Mouse (Mus musculus) heart, embryonic 11.5 days (tissue): Measurements from ENCODE around the gene Ghrl. TPM values are rescaled to one million over a fixed set of nuclear protein-coding genes. Genes with fewer than 3 reads are reported as not detected.

Experiments used
- ATAC-seq: fragments of 200-750 bp; cut with Nextera tagmentation; replicated peaks from 2 replicates; pipeline ENCODE4 v1.8.0; 2017; ENCODE audit warnings: moderate library complexity; ENCODE audit not compliant: insufficient number of reproducible peaks, low FRiP score, low TSS enrichment
- H3K27ac ChIP-seq: fragments of 300-500 bp; sonication (generic); 2 replicates; pipeline ENCODE4 v1.5.1; 2014; ENCODE audit warnings: mild to moderate bottlenecking, low read depth, low read length
- H3K27me3 ChIP-seq: fragments of 300-500 bp; sonication (generic); 2 replicates; pipeline ENCODE4 v1.6.1; 2014; ENCODE audit warnings: mild to moderate bottlenecking, low read length, mixed read lengths; ENCODE audit not compliant: control insufficient read depth, insufficient read depth
- H3K36me3 ChIP-seq: fragments of 300-500 bp; sonication (generic); 2 replicates; pipeline ENCODE4 v1.6.1; 2014; ENCODE audit warnings: mild to moderate bottlenecking, low read length, moderate library complexity, mixed read lengths; ENCODE audit not compliant: control insufficient read depth, insufficient read depth
- H3K4me1 ChIP-seq: fragments of 300-500 bp; sonication (generic); 2 replicates; pipeline ENCODE4 v1.6.1; 2014; ENCODE audit warnings: low read length; ENCODE audit not compliant: control insufficient read depth, insufficient read depth
- H3K4me2 ChIP-seq: fragments of 300-500 bp; sonication (generic); 2 replicates; pipeline ENCODE4 v1.6.1; 2014; ENCODE audit warnings: mild to moderate bottlenecking, moderate library complexity
- H3K4me3 ChIP-seq: fragments of 300-500 bp; sonication (generic); 2 replicates; pipeline ENCODE4 v1.5.1; 2014; ENCODE audit warnings: low read depth, low read length
- H3K9ac ChIP-seq: fragments of 300-500 bp; sonication (generic); 2 replicates; pipeline ENCODE4 v1.6.1; 2014; ENCODE audit warnings: mild to moderate bottlenecking, low read depth, low read length, moderate library complexity
- H3K9me3 ChIP-seq: fragments of 300-500 bp; sonication (generic); replicated peaks from 2 replicates; pipeline ENCODE4 v1.6.1; 2016; ENCODE audit warnings: low read length; ENCODE audit not compliant: control insufficient read depth
- WGBS: fragments of 180-500 bp; shearing (Covaris S2); extraction: QIAGEN DNeasy Blood & Tissue Kit; methylation state at CpG from one replicate; pipeline ENCODE4 v1.1.7; 2014; ENCODE audit not compliant: insufficient replicate concordance; 5-methylcytosine and 5-hydroxymethylcytosine counted together
- polyA plus RNA-seq: library from polyadenylated mRNA; unstranded; fragments of >200 nt; fragmentation: Nextera tagmentation; extraction: Ambion mirVana; gene quantifications from 2 replicates; pipeline ENCODE4 v1.2.1, GENCODE M21; 2014

The Ghrl gene
- polyA plus RNA-seq, 1 experiment from 2014 or later: 0.69 TPM

DNA sequence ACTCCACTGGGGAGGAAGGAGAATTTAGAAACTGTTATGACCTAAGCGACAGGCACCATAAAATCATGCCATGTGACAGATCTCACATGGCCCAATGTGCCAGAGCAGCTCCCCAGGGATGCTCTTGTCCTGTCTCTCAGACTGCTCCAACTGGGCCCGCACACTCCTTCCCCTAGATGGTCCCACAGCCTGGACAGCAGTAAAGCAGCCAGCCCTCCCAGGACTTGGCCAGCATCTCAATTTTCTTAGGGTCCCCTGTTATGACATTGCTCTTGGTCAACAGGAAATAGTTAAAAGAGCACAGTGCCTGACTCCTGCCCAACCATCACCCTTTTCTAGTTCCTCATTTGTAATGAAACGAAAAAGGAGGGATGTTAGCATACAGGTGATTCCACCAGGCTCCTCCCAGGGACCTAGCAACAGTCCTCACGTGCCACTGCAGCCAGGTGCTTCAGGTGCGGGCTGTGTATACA lies 27.0 kb downstream of the Ghrl start:
- ATAC-seq: no peak
- no peak overlapping the region for H3K9ac ChIP-seq
- peak overlapping the region; percentile 43 for H3K4me2 ChIP-seq
- no peak overlapping the region for H3K4me3 ChIP-seq
- no peaks in the 10 kb centered on the region for H3K9me3 ChIP-seq
- H3K4me1 ChIP-seq: peaks cover 34% of the 10 kb centered on the region
- H3K27ac ChIP-seq: no peak overlapping the region
- no peaks in the 10 kb centered on the region for H3K36me3 ChIP-seq
- H3K27me3 ChIP-seq: no peaks in the 10 kb centered on the region
- 76% methylated on average over 5 of the region's 5 CpGs for WGBS

DNA sequence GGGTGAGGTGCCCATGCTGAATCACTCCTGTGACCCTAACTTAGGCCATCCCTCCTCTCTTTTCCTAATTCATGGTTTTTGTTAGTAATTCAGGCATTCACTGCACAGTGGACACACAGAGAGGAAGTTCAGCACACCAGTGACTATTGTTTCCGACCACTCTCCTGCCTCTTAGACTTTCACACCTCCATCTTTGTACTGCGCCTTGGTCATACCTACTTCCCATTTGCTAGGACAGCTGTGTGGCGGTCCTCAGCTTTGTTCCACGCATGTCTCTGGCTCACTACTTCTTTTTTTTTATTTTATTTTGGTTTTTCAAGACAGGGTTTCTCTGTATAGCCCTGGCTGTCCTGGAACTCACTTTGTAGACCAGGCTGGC lies 28.6 kb downstream of the Ghrl start:
- peak overlapping the region; percentile 71 for H3K9ac ChIP-seq
- 55% methylated on average over 4 of the region's 4 CpGs for WGBS
- peak overlapping the region; percentile 28; the same call in 1 of the 2 replicates for H3K4me3 ChIP-seq
- peak overlapping the region; percentile 95 for H3K27ac ChIP-seq
- peaks cover 42% of the 10 kb centered on the region for H3K4me1 ChIP-seq
- H3K4me2 ChIP-seq: peak overlapping the region; percentile 66
- no peaks in the 10 kb centered on the region for H3K36me3 ChIP-seq
- no peaks in the 10 kb centered on the region for H3K9me3 ChIP-seq
- no peaks in the 10 kb centered on the region for H3K27me3 ChIP-seq
- peak; percentile 5; the same call in 1 of the 2 replicates for ATAC-seq

DNA sequence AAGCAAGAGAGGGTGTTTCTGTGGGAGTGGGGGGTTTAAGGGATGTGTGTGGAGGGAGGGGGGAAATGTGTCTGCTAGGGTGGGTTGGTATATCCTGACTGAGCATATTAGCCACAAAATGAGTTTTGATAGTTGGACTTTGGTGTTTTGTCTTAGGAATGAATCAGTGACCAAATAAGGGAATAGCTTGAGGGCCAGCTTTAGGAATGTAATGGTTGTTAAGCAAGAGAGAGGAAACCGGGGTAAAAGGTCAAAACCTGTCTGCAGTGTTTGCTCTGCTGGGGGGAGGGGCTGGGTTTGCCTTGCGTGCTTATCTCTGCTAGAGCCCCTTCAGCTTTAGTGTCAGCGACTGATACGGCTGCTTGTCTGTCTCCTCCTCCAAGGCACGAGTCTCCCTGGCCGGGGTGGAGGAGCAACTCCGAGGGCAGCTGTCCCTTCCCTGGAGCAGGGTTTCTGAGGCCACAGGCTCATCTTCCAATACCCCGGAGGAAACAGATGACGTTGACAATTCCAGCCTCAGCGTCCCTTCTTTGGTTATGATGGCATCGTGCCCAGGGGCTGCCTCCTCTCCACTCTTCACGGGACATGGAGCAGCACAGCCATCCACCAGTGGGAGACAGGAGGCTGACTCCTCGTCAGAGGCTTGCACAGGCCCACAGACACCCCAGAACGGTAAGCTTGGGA lies 29.1 kb downstream of the Ghrl start:
- Histone ChIP-seq H3K27ac (peak overlapping the region; percentile 95), H3K4me1 (peaks cover 39% of the 10 kb centered on the region)

DNA sequence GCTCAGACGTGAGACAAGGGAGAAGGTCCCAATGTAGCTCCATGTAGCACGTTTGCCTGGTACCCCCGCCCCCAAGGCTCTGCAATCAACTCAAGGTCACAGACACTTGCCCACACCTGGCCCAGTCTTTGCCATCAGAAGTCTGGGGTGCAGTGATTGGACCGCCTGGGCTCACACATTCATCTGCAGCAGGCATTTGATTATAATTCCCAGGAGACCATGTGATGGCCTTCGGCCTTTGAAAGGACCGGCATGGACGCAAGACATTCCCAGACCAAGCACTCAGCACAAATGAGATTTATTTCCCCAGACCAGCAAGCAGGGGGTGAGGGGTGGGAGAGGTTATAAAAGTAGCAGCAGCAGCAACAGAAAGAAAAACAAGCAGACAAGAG lies 29.7 kb downstream of the Ghrl start:
- Histone ChIP-seq H3K4me3 (no peak overlapping the region; the same call in 1 of the 2 replicates), H3K27me3 (no peaks in the 10 kb centered on the region), H3K9ac (peak overlapping the region; percentile 71; the same call in 1 of the 2 replicates), H3K36me3 (no peaks in the 10 kb centered on the region), H3K27ac (peak overlapping the region; percentile 95), H3K9me3 (no peaks in the 10 kb centered on the region), H3K4me1 (peaks cover 39% of the 10 kb centered on the region), H3K4me2 (peak overlapping the region; percentile 66)
- ATAC-seq: peak; percentile 15; the same call in 1 of the 2 replicates
- 8% methylated on average over 7 of the region's 7 CpGs for WGBS

More for the DNA sequence above, 29.1 kb downstream of the Ghrl start:
- Histone ChIP-seq H3K36me3 (no peaks in the 10 kb centered on the region), H3K27me3 (no peaks in the 10 kb centered on the region), H3K9me3 (no peaks in the 10 kb centered on the region), H3K9ac (peak overlapping the region; percentile 71), H3K4me2 (peak overlapping the region; percentile 66), H3K4me3 (peak overlapping the region; percentile 28; the same call in 1 of the 2 replicates)
- 1% methylated on average over 13 of the region's 14 CpGs for WGBS
- peak; percentile 89 for ATAC-seq

DNA sequence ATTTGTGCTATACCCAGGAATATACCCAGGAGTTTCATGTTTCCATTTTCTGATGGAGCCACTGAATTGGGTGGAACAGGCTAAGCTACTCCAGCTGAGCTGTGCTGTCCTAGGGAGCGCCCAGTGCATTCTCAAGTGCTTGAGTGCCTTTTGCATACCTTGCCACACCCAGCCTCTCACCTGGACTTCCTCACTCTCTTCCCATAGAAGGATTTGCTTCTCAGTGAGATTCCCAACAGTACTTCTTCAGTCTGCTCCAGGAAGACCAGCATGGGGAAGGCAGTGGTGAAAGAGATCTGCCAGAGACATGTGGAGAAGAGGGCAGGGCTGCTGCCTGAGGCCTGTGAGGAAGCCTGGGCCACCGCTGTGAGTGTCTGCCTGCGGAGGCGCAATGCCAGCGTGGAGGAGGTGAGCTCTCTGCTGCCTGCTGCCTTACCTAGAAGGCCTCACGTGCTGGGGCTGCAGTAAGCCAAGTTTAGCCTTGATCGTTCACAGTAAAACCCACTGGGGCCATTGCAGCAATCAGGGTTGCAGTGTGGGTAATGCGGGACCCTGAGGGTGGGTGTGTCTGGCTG lies 33.0 kb downstream of the Ghrl start:
- 44% methylated on average over 8 of the region's 8 CpGs for WGBS
- no peaks in the 10 kb centered on the region for H3K9me3 ChIP-seq
- H3K27me3 ChIP-seq: no peaks in the 10 kb centered on the region
- H3K4me3 ChIP-seq: no peak overlapping the region
- no peak overlapping the region for H3K27ac ChIP-seq
- no peak overlapping the region for H3K9ac ChIP-seq
- no peaks in the 10 kb centered on the region for H3K36me3 ChIP-seq
- H3K4me2 ChIP-seq: no peak overlapping the region
- peaks cover 30% of the 10 kb centered on the region for H3K4me1 ChIP-seq
- ATAC-seq: no peak

DNA sequence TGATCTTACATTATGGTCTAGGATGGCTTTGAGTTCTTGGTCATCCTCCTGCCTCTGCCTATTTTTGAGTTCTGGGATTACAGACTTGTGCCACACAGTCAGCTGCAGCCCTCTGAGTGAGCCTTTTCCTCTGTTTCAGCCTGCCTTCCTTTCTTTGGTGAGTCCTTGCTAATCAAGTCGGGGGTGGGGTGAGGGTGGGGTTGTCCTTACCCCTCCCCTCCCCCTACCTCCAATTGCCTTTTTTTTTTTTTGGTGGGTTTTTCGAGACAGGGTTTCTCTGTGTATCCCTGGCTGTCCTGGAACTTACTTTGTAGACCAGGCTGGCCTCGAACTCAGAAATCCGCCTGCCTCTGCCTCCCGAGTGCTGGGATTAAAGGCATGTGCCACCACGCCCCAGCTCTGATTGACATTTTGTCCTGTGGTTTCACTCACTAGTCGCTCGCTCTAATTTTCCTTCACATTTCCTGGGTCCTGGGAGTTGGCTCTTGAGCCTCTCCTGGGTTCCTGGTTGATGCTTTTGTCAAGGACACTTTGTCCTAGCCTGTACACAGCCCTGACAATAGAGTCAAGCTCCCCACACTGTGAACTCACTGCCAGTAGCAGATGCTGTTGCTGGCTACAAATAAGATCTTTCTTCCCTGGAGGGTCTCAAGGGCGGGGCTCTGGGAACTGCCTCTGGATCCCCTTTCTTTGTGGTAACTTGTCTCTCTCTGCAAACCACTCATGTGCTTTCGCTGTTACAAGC lies 36.4 kb downstream of the Ghrl start:
- Histone ChIP-seq H3K36me3 (no peaks in the 10 kb centered on the region), H3K27me3 (no peaks in the 10 kb centered on the region), H3K4me1 (peaks cover 9% of the 10 kb centered on the region), H3K9ac (no peak overlapping the region), H3K9me3 (no peaks in the 10 kb centered on the region), H3K4me2 (no peak overlapping the region), H3K27ac (no peak overlapping the region), H3K4me3 (no peak overlapping the region)
- WGBS: 79% methylated on average over 10 of the region's 10 CpGs
- no peak for ATAC-seq

DNA sequence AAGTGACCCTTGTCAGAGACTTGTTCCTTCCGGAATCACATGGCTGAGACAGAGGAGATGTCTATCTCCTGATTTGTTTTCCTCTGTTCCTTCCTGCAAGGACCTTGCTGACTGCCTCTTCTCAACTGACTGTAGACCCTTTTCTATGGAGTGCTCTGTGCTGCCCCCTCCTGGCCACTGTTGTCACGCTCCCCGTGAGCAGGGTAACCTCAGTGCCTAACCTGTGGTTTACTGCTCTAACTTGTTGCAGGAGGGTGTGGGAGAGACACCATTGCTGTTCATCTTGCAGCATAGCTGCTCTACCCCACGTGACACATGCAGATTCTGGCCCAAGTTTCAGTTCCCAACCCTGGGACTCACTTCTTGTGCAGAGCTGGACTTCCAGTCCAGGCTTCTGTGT lies 38.4 kb downstream of the Ghrl start:
- H3K4me3 ChIP-seq: no peak overlapping the region
- 17% methylated on average over 4 of the region's 4 CpGs for WGBS
- H3K9me3 ChIP-seq: no peaks in the 10 kb centered on the region
- no peak overlapping the region for H3K27ac ChIP-seq
- no peaks in the 10 kb centered on the region for H3K36me3 ChIP-seq
- no peak overlapping the region for H3K9ac ChIP-seq
- no peak overlapping the region for H3K4me2 ChIP-seq
- no peaks in the 10 kb centered on the region for H3K27me3 ChIP-seq
- H3K4me1 ChIP-seq: no peaks in the 10 kb centered on the region
- peak; percentile 69 for ATAC-seq

DNA sequence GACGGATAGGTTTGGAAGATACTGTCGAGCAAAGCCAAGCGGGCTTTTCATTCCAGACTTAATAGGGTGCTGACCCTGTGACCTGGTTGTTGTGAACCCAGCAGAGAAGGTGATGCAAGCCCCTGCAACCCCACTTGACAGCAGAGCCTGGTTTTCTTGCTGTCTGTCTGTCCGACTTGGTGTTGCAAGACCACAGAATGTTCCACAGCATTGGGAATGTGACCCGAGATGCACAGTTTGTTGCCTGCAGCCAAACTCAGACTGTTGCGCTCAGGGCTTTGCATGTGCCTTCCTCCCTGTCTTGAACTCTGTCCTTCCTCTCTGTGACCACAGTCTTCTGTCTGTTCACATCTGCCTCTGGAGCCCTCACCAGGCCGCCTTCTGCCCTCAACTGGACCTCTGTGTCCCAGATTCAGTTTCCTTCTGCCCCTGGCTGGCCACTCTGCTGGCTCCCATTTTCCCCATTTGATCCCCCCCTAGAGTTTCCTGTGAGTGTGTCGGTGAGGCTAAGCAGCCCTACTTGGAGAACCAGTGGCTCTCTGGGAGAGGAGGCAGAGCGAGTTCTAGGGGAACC lies 39.6 kb downstream of the Ghrl start:
- no peaks in the 10 kb centered on the region for H3K27me3 ChIP-seq
- H3K27ac ChIP-seq: no peak overlapping the region
- no peaks in the 10 kb centered on the region for H3K4me1 ChIP-seq
- no peaks in the 10 kb centered on the region for H3K36me3 ChIP-seq
- no peaks in the 10 kb centered on the region for H3K9me3 ChIP-seq
- no peak overlapping the region for H3K4me2 ChIP-seq
- no peak overlapping the region for H3K4me3 ChIP-seq
- WGBS: 63% methylated on average over 9 of the region's 9 CpGs
- H3K9ac ChIP-seq: no peak overlapping the region
- ATAC-seq: no peak
